26 mouse cellular contexts compared by ENCODE assay signal in genomic region chr10:128253677-128254255, GRCm38 (mm10). TPM values are rescaled to one million over a fixed set of nuclear protein-coding genes. Genes with fewer than 3 reads are reported as not detected.
DNase-seq lines count a peak whose midpoint lies in the region; ATAC-seq and TF ChIP-seq lines count a peak whose summit lies in the region.
"Had no signal": no experiment of that assay in that cellular context is flagged by ENCODE, and none has a peak within 500 bp of the region (broad histone marks: within the 10 kb centered on the region; RNA-seq: fewer than 3 reads in every experiment).

Gene Apon, plus strand, starts transcription at chr10:128254096.

- H3K79me2 ChIP-seq in liver, adult 2 months (ENCODE audit: control insufficient read depth, insufficient read depth, low read length), result peaks cover 6% of the 10 kb centered on the region; the same call in 1 of the 2 replicates
- H3K79me2 ChIP-seq in C2C12 (ENCODE audit: control insufficient read depth, insufficient read depth), result no peaks in the 10 kb centered on the region

- H3K4me2 ChIP-seq in liver, postnatal 0 days (ENCODE audit: low read depth, low read length), result peak within 1 kb of the TSS; percentile 34; the same call in 1 of the 2 replicates
- H3K4me2 ChIP-seq: embryonic facial prominence, embryonic 13.5 days; heart, embryonic 12.5 days; hindbrain, embryonic 13.5 days; kidney, embryonic 15.5 days; limb, embryonic 12.5 days; lung, embryonic 15.5 days; midbrain, embryonic 15.5 days; stomach, embryonic 15.5 days had no signal

- peak; percentile 57 for TF ChIP-seq EP300 in liver, postnatal 0 days (IDR thresholded peaks at IDR 0.05; ENCODE audit: low read depth)

- no peaks in the 10 kb centered on the region for H3K36me3 ChIP-seq in liver, adult 2 months (ENCODE audit: control insufficient read depth, insufficient read depth, low read length)
- peaks cover 42% of the 10 kb centered on the region for H3K36me3 ChIP-seq in C2C12 (ENCODE audit: control insufficient read depth, insufficient read depth)
- peaks cover 36% of the 10 kb centered on the region for H3K36me3 ChIP-seq in liver, postnatal 0 days (replicated peaks; ENCODE audit: insufficient read depth, low read length)
- H3K36me3 ChIP-seq in limb, embryonic 10.5 days, result peaks cover 59% of the 10 kb centered on the region
- H3K36me3 ChIP-seq: midbrain, embryonic 15.5 days had no signal

- 31% methylated on average over 4 of the region's 4 CpGs for whole genome bisulfite sequencing in liver, adult 2 months
- 69% methylated on average over 4 of the region's 4 CpGs for WGBS in liver, postnatal 0 days (ENCODE audit: insufficient replicate concordance)
- WGBS in limb, embryonic 10.5 days, result 96% methylated on average over 4 of the region's 4 CpGs

- peaks cover 12% of the 10 kb centered on the region for H3K4me1 ChIP-seq in liver, adult 2 months (ENCODE audit: control insufficient read depth, insufficient read depth, low read length)
- H3K4me1 ChIP-seq in liver, postnatal 0 days (ENCODE audit: insufficient read depth), result peaks cover under 1% of the 10 kb centered on the region; the same call in 1 of the 2 replicates
- no peaks in the 10 kb centered on the region for H3K4me1 ChIP-seq in limb, embryonic 10.5 days
- H3K4me1 ChIP-seq: embryonic facial prominence, embryonic 13.5 days; heart, embryonic 12.5 days; hindbrain, embryonic 13.5 days; kidney, embryonic 15.5 days; limb, embryonic 12.5 days; lung, embryonic 15.5 days; midbrain, embryonic 15.5 days; stomach, embryonic 15.5 days had no signal

- TF ChIP-seq POLR2A in liver, adult 2 months (IDR thresholded peaks at IDR 0.05; ENCODE audit: extremely low read depth, insufficient read depth, low read length), result no peak

- no peaks in the 10 kb centered on the region for H3K9me3 ChIP-seq in liver, postnatal 0 days (ENCODE audit: low read length)
- H3K9me3 ChIP-seq in limb, embryonic 10.5 days (replicated peaks), result no peaks in the 10 kb centered on the region
- H3K9me3 ChIP-seq: embryonic facial prominence, embryonic 13.5 days; G1E; heart, embryonic 12.5 days; hindbrain, embryonic 13.5 days; kidney, embryonic 15.5 days; limb, embryonic 12.5 days; lung, embryonic 15.5 days; megakaryocyte, embryonic 14.5 days; midbrain, embryonic 15.5 days; stomach, embryonic 15.5 days had no signal

- H3K27me3 ChIP-seq in liver, adult 2 months (ENCODE audit: control insufficient read depth, insufficient read depth, low read length), result no peaks in the 10 kb centered on the region
- no peaks in the 10 kb centered on the region for H3K27me3 ChIP-seq in C2C12 (ENCODE audit: control insufficient read depth, insufficient read depth, insufficient read length)
- H3K27me3 ChIP-seq in liver, postnatal 0 days (ENCODE audit: insufficient read depth, low read length), result no peaks in the 10 kb centered on the region
- H3K27me3 ChIP-seq in limb, embryonic 10.5 days (ENCODE audit: low read depth, poor library complexity, severe bottlenecking), result no peaks in the 10 kb centered on the region
- H3K27me3 ChIP-seq: embryonic facial prominence, embryonic 13.5 days; heart, embryonic 12.5 days; hindbrain, embryonic 13.5 days; kidney, embryonic 15.5 days; limb, embryonic 12.5 days; lung, embryonic 15.5 days; megakaryocyte, embryonic 14.5 days; midbrain, embryonic 15.5 days; stomach, embryonic 15.5 days had no signal

- H3K4me3 ChIP-seq in liver, adult 2 months (ENCODE audit: insufficient read depth, low read depth, low read length), result peak within 1 kb of the TSS; percentile 70
- no peak within 1 kb of the TSS for H3K4me3 ChIP-seq in C2C12 (ENCODE audit: insufficient read depth, poor library complexity, severe bottlenecking)
- no peak within 1 kb of the TSS for H3K4me3 ChIP-seq in liver, postnatal 0 days (ENCODE audit: low read depth, low read length)
- no peak within 1 kb of the TSS for H3K4me3 ChIP-seq in limb, embryonic 10.5 days
- H3K4me3 ChIP-seq: embryonic facial prominence, embryonic 13.5 days; heart, embryonic 12.5 days; hindbrain, embryonic 13.5 days; kidney, embryonic 15.5 days; limb, embryonic 12.5 days; lung, embryonic 15.5 days; megakaryocyte, embryonic 14.5 days; midbrain, embryonic 15.5 days; stomach, embryonic 15.5 days had no signal

- no peak for TF ChIP-seq CTCF in liver, adult 2 months (IDR thresholded peaks at IDR 0.05; ENCODE audit: low read depth, low read length)
- TF ChIP-seq CTCF in C2C12 (IDR thresholded peaks at IDR 0.05; ENCODE audit: control insufficient read depth, insufficient read depth, insufficient read length), result no peak
- no peak for TF ChIP-seq CTCF in liver, postnatal 0 days (IDR thresholded peaks at IDR 0.05; ENCODE audit: low read depth)

- DNase-seq in liver, adult 2 months (ENCODE audit: extremely low read depth, low read depth, low spot score), result peak; percentile 100
- DNase-seq in liver, result no peak
- DNase-seq in adipocyte (ENCODE audit: low spot score), result peak; percentile 77
- DNase-seq in liver, postnatal 0 days, result peak; percentile 53
- DNase-seq in limb, embryonic 10.5 days (ENCODE audit: low spot score), result no peak
- DNase-seq: cerebellum, postnatal 10 days; forebrain, postnatal 0 days; heart, postnatal 14 days; kidney, postnatal 4 days; layer of hippocampus, adult 9-11 months; right cerebral cortex, postnatal 25 days; thymus, adult 18-20 months; thymus, postnatal 4 days had no signal

- ATAC-seq in liver, postnatal 0 days, result peak; percentile 90
- ATAC-seq in granulocyte monocyte progenitor cell, adult 5-6 weeks (replicated peaks; ENCODE audit: poor library complexity, severe bottlenecking), result no peak
- ATAC-seq: forebrain, postnatal 0 days; midbrain, embryonic 15.5 days had no signal

- H3ac ChIP-seq in C2C12 (ENCODE audit: control insufficient read depth, insufficient read length, low read depth), result no peak within 1 kb of the TSS

- H3K27ac ChIP-seq in liver, adult 2 months (replicated peaks; ENCODE audit: insufficient read depth, low read depth, low read length), result peak within 1 kb of the TSS; percentile 98
- peak within 1 kb of the TSS; percentile 80 for H3K27ac ChIP-seq in liver, postnatal 0 days (ENCODE audit: low read depth)
- H3K27ac ChIP-seq in limb, embryonic 10.5 days, result no peak within 1 kb of the TSS
- H3K27ac ChIP-seq: embryonic facial prominence, embryonic 13.5 days; hindbrain, embryonic 13.5 days; kidney, embryonic 15.5 days; limb, embryonic 12.5 days; lung, embryonic 15.5 days; midbrain, embryonic 15.5 days; stomach, embryonic 15.5 days had no signal

- no peaks in the 10 kb centered on the region for H3K79me3 ChIP-seq in C2C12 (ENCODE audit: low read depth)

- H3K9ac ChIP-seq in liver, adult 2 months (ENCODE audit: low read depth, low read length), result peak within 1 kb of the TSS; percentile 85
- H3K9ac ChIP-seq in liver, postnatal 0 days (replicated peaks), result no peak within 1 kb of the TSS
- H3K9ac ChIP-seq: embryonic facial prominence, embryonic 13.5 days; forebrain, postnatal 0 days; heart, embryonic 12.5 days; hindbrain, embryonic 13.5 days; kidney, embryonic 15.5 days; limb, embryonic 12.5 days; lung, embryonic 15.5 days; midbrain, embryonic 15.5 days; stomach, embryonic 15.5 days had no signal

TF ChIP-seq in C2C12, 6 proteins besides CTCF, POLR2A, EP300 and RAD21:
- no peak for TF ChIP-seq MYOG (IDR thresholded peaks at IDR 0.05; ENCODE audit: control insufficient read depth, extremely low read depth, insufficient read length)
- TF ChIP-seq CEBPB (IDR thresholded peaks at IDR 0.05; ENCODE audit: low read depth), result peak; percentile 65

RNA-seq across cellular contexts. Expression of gene Apon, which starts in this region (rescaled TPM):
- 201 and 227 TPM in 2 replicates for total RNA-seq in liver, adult 2 months (2014; rRNA removed)
- polyA plus RNA-seq in liver, adult 2 months (2012; rRNA removed), result 446 and 456 TPM in 2 replicates
- polyA plus RNA-seq in C2C12 (2012; fragmentation: generic; extraction: Trizol), result 0.16 TPM
- polyA plus RNA-seq in liver, postnatal 0 days (2015; fragmentation: Nextera tagmentation; extraction: Ambion mirVana), result 41.8 and 42.4 TPM in 2 replicates
- 0.41 and 3.2 TPM in 2 replicates for total RNA-seq in granulocyte monocyte progenitor cell, adult 5-6 weeks (2014; fragmentation: Nextera tagmentation)
- total RNA-seq in granulocyte monocyte progenitor cell, adult 5-6 weeks (2017), result 0.31 and 0.99 TPM in 2 replicates
- polyA plus RNA-seq in limb, embryonic 10.5 days (2016; fragmentation: Nextera tagmentation; extraction: Ambion mirVana), result 0.87 and 0.90 TPM in 2 replicates
- total RNA-seq: adrenal gland, adult 18-20 months; forebrain, postnatal 0 days had no signal
- polyA plus RNA-seq: forebrain, postnatal 0 days; G1E; midbrain, embryonic 15.5 days had no signal

Comparison
In these comparisons a context has a peak if more than half of its experiments do, and no peak if none do; other contexts are left out.
1. RNA of gene Apon (total RNA-seq): 201 to 227 TPM in liver, adult 2 months; 0.31 to 3.2 TPM in granulocyte monocyte progenitor cell, adult 5-6 weeks; every median in the first group is over 10 times any median in the second.
2. RNA of gene Apon (polyA plus RNA-seq): 446 to 456 TPM in liver, adult 2 months and 41.8 to 42.4 TPM in liver, postnatal 0 days; 0.87 to 0.90 TPM in limb, embryonic 10.5 days and 0.16 TPM in C2C12 (single experiment); every median in the first group is over 10 times any median in the second.
3. RNA of gene Apon (polyA plus RNA-seq): 446 to 456 TPM in liver, adult 2 months; 41.8 to 42.4 TPM in liver, postnatal 0 days; every median in the first group is over 10 times any median in the second.
4. DNase-seq: peak in liver, adult 2 months (single experiment), adipocyte (single experiment) and liver, postnatal 0 days (single experiment); none in liver (single experiment) and limb, embryonic 10.5 days (single experiment).